Mouse (Mus musculus): ENCODE results near the gene Pitpnb. TPM values are rescaled to one million over a fixed set of nuclear protein-coding genes. Genes with fewer than 3 reads are reported as not detected.

Pitpnb gene
- 57.2 TPM for total RNA-seq (2023)

GRCm38 (mm10) chr5:111330417-111331098 is at the start of gene Pitpnb:
Gene Pitpnb (plus strand): TSS chr5:111330763.

GRCm38 (mm10) chr5:111416591-111417374 is 86.2 kb downstream of the Pitpnb start, which contains the start of gene Mn1:
Gene Mn1 (plus strand): TSS chr5:111417362.

Other genes starting within 250 kb of the Pitpnb start
- gene Mn1, start 86.6 kb downstream of the Pitpnb start, total RNA-seq (2023) = 1.2 TPM

Measured in CD8-positive naive resting alpha-beta T cell, adult 57 days (primary cell).